Mouse (Mus musculus) kidney, postnatal 10 days (tissue): ENCODE data around the gene Elmod2.
"Not testable (repeated sequence)": the region's sequence is repeated elsewhere in the genome, so short reads cannot be mapped to it uniquely, and the experiment has no call there.

ENCODE experiments used
- DNase-seq: peaks from one replicate; pipeline ENCODE4 v3.0.0; 2021; ENCODE audit warnings: mixed read lengths

The Elmod2 gene

DNA sequence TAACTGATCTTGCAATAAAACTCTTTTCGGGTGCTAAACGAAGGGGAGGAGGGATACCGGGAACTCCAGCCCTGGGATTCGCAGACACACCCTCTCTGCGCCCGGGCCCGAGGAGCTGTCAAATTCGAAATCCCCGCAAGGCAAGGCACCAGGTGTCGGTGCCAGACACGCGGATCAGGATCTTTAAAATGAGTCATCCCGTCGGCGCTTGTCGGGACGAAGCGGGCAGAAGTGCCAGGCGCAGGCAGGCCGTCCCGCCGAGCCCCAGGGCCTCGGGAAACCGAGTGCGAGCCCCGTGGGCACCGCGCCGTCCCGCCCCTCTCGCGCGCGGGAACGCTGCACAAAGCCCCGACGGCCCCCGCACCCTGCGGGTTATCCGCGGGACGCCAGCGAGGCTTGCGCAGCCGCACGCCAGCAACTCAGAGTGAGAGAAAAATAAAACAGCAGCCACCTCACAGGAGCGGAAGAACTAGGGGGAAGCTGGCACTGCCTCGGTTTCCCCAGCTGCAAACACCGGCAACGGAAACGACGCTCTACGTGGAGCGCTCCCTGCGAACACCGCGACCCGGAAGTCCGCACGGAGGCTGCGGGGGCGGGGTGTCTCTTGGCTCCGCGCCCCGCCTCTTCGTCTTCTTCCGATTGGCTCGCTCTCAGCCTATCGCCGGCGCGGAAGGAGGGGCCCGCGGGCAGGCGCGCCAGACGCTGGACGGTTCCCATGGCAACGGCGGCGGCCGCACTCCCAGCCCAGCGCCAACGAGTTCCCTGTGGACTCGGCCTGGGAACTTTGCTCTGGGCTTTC, at the start of gene Elmod2:
Gene Elmod2, minus strand, starts transcription at position 588 of the 799 bp plus-strand sequence.
- peak; percentile 99 for DNase-seq

DNA sequence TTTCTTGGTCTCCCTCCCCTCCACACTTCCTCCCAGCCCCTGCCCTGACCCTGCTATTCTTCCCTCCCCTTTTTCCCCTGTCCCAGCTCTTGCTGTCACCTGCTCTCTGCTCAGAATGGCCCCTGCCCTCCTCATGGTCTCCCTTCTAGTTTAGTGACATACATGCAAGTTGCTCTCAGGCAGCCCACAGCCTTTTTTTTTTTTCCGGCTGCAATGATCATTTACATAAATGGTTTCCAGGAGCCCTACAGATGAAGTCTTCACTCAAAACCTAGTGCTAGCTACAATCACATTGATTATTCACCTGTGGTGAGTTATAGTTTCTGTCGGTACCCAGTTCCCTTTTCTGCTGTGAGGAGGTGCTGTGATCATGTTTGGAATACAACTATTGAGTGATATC, 48.7 kb upstream of the Elmod2 start:
- DNase-seq = no peak

DNA sequence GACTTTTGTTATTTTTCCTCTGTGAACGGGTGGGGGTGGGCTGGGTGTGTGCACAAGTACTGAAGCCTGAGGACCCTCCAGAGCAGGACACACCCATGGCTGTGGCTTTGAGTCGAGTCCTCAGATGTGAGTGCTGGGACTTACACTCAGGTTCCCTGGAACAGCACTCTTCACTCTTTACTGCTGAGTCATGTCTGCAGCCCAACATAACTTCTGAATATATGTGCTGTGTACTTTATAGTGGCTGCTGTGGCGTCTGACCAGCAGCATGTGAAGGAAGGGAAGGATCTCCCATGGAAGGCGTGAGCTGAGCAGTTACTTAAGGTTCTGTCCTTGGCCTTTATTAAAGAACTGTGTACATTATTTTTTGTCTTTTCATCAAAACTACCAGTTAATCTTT, 47.9 kb upstream of the Elmod2 start:
- no peak for DNase-seq

DNA sequence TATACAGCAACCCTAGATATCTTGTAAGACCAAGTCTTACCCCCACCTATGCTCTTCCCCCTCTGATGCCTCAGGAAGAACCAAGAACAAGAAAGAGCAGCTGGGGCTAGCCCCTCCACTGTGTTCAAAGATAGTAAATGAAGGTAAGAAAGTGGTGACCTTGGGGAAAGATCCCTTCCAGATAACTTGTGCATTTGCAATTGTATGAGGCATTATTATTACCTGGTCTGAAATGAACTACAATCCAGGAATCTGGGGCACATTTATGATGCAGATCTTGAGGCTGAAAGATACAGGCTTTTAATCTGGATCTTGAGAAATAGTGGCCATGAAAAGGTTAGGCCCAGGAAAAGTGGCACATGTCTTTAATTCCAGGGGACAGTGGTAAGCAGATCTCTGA, 44.9 kb upstream of the Elmod2 start:
- no peak for DNase-seq

DNA sequence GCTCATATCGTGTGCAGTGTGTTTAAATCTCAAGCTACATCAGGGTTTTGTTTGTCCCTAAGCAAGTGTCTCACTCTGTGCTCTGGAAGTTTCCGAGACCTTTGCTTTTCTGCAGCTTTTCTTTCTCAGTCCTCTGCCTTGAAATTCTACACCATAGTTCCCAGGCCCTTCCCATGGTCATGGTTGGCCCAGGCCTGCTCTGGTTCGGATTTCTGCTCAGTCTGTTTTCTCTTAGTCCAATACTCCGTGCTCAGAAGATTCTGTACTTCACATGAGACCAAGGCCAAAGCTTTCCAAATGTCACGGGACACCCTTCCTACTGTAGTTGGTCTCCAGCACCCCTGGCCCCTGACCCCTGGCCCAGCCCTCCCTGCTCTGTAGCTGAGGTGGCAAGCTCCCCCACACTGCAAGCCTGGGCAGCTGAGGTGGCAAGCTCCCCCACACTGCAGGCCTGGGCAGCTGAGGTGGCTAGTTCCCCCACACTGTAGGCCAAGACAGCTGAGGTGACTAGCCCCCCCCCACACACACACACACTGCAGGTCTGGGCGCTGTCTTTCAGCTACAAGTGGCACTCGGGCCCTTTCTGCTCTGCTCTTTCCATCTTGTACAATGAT, 31.0 kb upstream of the Elmod2 start:
- peak; percentile 16 for DNase-seq

DNA sequence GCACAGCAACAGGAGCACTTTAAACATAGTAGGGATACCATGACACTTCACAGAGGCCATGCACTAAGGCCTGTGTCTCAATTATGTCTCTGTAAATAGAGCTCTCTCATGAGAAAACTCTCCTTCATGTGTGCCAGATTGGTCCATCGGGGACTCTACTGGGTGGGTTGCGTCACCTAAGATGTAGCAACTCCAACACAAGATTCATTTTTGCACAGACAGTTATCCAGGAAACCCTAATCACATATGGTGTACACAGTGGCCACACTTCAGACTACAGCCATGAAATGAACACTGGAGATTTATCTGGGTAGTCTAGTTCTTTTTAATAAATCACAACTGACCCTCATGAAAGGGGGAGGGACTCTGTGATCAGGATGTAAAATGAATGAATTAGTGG, 19.0 kb upstream of the Elmod2 start:
- no peak for DNase-seq

DNA sequence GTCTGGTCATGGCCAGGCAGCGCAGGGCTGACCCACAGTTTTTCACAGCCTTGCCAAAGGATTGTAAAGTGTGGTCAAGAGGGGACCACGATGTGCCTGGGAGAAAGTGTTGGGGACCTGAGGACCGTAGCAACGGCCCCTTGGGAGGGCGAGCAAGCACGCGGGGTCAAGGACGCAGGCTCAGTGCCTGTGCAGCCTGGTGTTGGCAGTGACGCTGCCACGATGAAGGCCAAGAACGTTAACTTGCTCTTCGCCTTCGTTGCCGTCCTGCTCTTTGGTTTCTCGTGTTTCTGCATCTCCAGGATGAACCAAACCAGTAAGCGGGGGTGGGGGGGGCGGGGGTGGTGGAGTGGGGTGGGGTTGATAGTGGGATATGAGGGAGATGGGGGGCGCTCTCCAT, 16.0 kb upstream of the Elmod2 start, which contains the start of gene Mgat4d:
Gene Mgat4d, plus strand, starts transcription at position 209 of the 400 bp plus-strand sequence.
- no peak for DNase-seq

DNA sequence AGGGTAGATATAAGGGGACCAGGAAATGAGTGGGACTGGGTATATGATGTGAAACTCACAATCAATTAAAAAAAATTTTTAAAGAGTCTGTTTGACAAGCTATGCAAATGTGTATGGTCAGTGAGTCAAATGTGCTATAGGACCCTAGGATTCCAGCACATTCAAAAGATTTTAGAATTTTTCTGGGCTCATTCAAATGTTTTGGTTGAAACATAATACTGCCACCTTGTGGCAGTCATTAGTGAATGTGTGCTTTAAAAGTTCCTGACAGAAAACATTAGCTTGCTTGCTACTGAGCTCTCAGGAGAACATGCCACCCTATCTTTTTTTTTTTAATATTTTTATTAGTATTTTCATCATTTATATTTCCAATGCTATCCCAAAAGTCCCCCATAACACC, 10.4 kb upstream of the Elmod2 start:
- DNase-seq = no peak

DNA sequence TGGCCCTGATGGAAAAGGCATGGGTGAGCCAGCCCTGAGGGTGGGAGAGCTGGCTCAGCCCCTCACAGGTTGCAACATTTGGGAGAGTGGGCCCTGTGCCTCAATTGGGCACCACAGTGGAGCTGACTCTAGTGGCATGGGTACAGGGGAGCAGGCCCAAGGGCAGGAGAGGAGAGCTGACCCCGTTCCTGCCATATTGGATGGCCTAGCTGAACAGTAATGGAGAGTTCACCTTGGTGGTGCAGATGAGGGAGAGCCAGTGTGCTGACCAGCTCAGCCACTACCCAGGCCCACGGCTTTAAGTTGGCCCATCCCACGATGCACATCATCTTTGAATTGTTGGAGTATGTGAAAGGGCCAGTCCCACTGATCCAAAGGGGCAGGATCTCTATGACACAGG, 9.8 kb upstream of the Elmod2 start:
- no peak for DNase-seq

DNA sequence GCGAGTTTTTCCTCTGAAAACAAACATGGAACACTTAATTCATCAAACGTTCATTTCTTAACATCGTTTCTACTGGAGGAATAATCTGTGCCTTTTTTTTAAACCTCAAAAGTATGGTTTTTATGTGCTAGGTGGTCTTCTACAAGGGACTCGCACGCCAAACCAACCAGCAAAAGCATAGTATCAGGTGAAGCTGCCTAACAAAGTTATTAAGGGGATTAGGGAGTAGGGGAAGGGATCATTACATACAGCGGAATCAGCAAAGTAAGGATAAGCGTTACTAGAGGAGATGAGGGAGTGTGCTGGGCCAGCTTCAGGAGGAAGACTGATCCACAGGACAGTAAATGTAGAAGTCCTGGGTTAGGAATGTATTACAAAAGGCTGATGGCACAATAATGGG, 578 bp upstream of the Elmod2 start:
- no peak for DNase-seq

DNA sequence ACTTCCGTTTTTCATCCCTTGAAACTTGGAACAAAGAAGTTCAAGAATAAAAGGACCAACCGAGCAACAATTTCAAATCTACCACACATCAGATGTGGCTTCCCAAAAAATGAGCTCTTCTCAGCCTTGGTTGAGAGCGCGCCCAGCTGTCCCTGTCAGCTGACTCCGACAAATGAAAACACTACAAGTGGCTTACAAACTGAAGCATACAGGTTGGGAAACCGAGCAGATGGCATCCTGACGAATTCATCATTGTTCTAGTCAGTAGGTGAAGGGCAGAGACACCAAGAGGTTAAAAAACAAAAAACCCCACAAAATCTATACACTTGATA, 753 bp downstream of the Elmod2 start:
- peak; percentile 33 for DNase-seq

DNA sequence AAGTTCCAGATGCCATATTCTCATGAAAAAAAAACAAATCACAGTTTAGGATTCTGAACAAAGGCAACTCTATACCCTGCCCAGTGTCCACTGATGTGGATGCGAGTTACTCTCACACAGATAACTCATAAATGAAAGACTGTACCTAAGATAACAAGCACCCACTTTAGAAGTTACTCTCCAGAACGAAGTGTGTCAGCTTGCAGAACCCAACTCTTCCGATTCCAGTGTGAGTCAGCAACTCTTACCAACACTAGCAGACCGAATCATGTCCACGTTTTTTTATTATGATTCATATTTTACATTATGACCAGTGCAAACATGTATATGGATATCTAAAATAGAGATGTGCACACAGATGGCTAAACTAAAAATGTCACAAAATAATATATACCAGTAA, 4.4 kb downstream of the Elmod2 start:
- no peak for DNase-seq

DNA sequence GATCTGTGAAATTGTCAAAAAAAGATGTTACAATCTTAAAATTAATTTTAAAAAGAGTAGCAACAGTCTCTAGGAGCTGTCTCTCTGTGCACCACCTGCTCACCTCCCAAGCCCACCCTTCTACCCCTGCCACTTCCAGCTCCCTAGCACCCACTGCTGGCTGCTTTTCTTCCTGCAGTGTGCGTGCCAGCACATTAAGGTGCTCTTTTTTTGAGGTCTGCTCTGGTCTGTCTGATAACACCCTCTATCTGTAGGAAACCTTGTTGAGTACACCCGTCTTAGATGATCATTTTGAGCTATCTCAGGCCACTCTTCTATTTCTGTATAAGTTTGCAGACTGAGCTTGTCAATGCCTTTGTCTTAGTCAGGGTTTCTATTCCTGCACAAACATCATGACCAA, 9.2 kb downstream of the Elmod2 start:
- no peak for DNase-seq

DNA sequence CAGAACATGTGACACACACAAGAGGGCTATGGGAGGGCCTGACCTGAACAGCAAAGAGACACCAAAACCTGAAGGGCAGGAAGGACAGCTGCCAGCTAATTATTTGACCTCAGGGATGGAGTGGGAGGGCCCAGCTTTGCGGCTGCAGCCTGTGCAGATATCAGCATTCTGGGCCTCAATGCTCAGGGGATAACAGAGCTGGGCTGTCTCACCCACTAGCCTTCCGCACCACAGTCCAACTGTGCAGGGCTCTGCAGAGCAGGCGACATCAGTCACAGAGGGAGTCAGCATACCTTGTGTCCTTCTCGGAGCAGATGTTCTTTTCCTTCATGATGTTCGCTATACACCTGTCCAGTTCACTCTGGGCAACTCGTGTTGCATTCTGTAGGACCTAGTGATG, 9.9 kb downstream of the Elmod2 start:
- no peak for DNase-seq

DNA sequence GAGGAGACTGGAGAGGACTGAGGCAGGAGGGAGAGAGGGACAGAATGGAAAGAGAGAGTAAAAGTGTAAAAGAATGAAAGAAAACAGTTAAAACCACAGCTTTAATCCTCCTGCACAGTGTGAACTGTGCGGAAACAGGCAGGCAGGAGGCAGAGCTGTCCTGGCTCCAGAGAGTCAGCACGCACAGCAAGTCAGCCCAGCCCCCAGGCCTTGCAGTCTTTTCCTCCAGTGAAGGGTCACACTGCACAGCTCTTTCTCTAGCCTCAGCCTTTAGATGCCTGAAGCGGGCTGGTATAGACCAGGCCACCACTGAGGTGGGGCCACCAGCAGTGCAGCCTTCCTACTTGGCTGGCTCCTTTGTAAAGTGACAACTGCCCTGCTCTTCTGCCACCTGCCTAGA, 11.7 kb downstream of the Elmod2 start:
- no peak for DNase-seq

DNA sequence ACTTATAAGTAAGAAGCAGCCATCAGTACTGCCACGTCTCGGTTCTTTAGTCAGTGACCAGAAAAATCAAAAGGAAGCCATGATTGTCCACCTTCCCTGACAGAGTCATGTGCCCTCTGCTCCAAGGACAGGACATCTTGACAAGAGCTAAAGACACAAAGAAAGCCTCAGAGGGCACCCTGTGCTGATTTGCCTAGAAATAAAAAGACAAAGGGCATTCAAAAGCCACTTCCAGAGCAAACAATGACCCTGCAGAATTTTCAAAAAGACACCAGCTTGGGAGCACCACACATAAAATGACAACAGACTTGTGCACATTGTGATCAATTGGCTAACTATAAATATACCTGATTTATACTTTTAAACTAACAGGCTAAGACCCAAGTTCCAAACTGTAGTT, 16.6 kb downstream of the Elmod2 start:
- no peak for DNase-seq

DNA sequence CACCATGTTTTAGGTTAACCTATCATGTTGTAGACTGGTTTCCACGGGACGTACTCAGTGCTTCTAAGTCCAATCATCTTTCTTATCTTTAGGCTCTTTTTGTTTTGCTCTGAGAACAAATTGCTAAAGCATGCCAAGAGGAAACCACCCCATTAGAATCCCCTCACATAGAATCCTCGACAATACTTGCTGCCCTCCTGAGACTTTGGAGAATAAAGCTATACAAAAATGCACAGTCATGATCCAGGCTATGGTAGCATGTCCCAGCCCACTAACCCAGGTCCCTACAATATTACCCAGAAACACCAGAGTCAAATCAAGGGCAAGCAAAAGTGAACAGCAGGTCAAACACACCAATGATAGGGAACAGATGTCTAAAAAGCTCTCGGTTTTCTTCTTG, 17.2 kb downstream of the Elmod2 start:
- DNase-seq = not testable (repeated sequence)

DNA sequence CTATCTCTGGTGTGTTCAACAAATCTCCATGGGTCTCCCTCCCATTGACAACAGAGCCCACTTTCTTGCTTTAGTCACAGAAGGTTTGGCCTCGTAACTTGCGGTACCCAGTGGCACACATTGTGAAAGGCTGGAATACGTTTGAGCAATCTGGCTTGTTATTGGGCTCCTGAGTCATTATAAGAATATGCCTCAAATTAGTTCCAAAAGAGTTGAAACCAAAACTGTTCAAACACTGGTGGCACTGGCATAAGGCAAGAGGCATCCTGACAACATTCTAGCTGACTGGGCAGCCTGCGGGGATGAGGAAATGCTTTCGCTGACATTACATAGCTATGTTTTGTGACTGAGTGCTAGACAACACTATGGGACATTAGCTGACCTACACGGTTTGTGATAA, 22.4 kb downstream of the Elmod2 start:
- no peak for DNase-seq

DNA sequence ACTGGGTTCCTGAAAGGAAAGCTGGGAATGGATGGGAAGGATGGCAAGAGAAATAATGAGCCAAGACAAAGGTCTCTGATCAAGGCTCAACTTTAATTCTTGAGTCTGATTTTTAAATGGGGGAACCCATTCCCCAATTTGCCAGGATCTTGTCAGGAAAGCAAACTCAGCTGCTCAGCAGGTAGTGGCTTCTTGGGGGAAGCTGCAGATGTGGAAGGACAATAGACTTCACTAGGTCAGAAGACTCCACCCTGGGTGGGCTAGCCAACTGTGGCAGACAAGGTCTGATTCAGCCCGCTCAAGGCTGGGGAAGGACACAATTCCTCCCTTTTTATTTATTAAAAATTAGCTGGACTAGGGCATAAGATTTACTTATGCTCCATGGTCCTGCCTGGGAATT, 27.3 kb downstream of the Elmod2 start:
- no peak for DNase-seq

DNA sequence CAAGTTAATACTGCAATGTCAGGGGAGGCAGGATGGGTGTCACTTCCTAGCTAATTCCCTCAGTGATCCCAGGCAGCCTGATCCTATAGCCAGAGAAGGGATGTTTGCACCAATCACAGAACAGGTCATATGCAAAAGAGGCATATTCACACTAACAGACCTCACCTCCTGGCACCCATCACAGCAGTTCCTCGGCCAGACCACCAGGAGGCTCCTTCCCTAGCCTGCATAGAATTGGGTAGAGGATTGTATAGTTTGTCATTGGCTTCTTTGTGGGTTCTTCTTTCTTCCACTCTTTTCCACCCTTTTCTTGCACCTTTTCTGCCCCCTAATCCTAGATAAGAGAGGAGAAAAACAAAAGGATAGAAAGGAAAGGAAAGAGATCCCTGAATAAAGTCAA, 32.2 kb downstream of the Elmod2 start:
- DNase-seq = no peak

DNA sequence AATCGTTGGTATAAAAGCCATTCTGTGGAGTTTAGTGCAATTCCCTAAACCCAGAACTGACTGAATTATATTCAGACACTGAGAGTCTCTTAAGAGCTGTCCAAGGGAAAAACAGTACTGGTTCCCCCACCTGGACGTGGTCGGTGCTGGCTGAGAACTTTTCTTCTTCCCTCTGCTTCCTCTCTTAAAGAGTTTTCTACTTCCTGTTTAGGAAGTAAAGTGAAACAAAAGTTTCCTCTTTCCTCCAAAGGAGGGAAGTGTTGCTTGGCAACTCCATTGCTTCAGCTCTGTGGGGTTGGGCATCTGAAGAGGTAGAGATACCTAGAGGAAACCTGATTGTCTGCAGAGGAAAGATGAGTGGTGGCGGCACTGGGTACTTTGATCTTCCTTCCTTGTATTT, 34.9 kb downstream of the Elmod2 start:
- no peak for DNase-seq

DNA sequence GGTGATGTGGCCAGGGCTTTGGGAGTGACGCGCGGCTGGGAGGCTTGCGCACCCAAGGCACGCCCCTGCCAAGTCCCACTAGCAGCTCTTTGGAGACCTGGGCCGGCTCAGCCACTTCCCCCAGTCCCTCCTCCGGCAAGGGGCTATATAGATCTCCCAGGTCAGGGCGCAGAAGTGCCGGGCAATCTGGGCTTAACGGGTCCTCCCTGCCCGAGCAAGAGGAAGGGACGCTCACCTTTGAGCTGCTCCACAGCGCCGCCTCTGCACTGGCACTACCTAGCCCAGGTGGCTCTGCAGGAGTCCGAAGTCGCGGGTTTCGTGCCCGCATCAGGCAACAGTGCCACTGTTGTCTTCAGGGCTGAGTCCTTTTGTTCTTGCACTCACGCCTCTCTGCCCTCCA, 42.1 kb downstream of the Elmod2 start, which contains the start of gene Ucp1:
Gene Ucp1, plus strand, starts transcription at position 177 of the 400 bp plus-strand sequence.
- DNase-seq = peak; percentile 30

DNA sequence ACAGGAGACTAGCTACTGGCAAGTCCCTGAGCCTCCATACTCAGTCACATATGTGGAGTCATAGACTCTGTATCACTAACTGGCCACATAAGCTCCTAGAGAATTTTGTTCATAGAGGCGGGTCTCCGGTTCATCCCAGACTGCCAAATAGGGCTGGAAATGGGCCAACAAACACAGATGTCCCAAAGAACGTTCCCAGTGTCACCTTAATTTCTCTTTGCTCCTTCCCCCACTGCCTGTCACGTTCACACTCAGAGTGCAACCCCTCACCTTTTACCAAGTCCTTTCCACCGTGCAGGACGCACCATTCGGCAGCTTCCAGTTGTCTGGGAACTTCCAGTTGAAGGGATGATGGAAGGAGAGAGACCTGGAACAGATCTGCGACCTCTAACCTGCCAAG, 46.9 kb downstream of the Elmod2 start:
- no peak for DNase-seq

DNA sequence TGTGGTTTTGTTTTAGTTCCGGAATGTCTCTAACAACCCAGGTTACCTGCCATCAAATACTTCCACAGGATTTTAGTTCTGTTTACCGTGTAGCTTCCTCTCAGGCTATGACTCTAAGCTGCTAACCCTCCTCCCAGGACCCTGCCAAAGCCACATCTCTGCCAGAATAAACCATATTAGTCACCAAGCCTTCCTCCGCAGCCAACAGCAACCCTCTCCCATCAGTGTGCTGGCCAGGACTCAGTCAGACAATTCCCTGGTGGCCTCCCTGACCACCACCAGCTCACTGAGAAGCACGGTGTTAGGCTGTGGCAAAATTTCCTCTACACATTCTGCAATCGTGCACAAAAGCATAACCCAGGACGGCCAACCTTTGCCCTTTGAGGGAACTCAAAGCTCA, 53.9 kb downstream of the Elmod2 start:
- DNase-seq = no peak

DNA sequence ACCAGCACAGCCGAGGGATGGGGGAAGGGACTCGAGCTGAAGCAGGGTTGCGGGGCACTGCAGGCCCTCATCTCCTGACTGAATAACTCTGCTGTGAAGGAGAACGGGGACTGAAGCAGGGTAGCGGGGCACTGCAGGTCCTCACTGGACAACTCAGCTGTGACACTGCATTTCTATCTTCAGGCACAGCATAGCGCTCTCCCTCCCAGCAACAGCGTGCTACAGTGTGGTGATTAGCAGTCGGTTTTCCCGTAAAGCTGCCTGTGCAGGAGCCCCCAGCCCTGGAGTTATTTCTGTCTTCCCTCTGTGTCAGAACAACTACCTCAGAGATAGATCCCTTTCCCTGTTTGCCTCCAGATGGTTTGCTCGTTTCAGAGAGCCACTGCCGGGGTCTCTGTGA, 57.8 kb downstream of the Elmod2 start:
- no peak for DNase-seq
